Mouse (Mus musculus) spleen, embryonic (tissue): ENCODE measurements around the gene Zap70.
"Not testable (repeated sequence)": the region's sequence is repeated elsewhere in the genome, so short reads cannot be mapped to it uniquely, and the experiment has no call there.

Source experiments
- CTCF ChIA-PET: fragments of 350-600 bp; sonication (Branson Sonifier 250); formaldehyde crosslinking; loops from one replicate; lab custom pipeline; 2022; lab: Charles Lee

Zap70 gene

GRCm38 (mm10) chr1:36772198-36772934 lies 10.8 kb downstream of the Zap70 start:
- CTCF ChIA-PET, result no interaction called here

- CTCF ChIA-PET, result no interaction called here
These were observed 19.2 kb downstream of the Zap70 start for GRCm38 (mm10) chr1:36780793-36781192.

GRCm38 (mm10) chr1:36782476-36782875 lies 20.9 kb downstream of the Zap70 start:
- CTCF ChIA-PET, result no interaction called here

- CTCF ChIA-PET, result interaction anchor here (0.7 to 1.2 kb wide), 2 partner anchors 16 to 466 kb away, joined by 5 to 6 read pairs; no protein-coding TSS in a partner anchor
These were observed 23.0 kb downstream of the Zap70 start for GRCm38 (mm10) chr1:36784365-36785134.

GRCm38 (mm10) chr1:36785238-36785641 lies 23.6 kb downstream of the Zap70 start:
- CTCF ChIA-PET, result interaction anchor here (0.5 to 1.2 kb wide), 2 partner anchors 465 to 1663 kb away, joined by 5 read pairs; no protein-coding TSS in a partner anchor

GRCm38 (mm10) chr1:36786377-36786776 lies 24.8 kb downstream of the Zap70 start:
- CTCF ChIA-PET, result no interaction called here

- CTCF ChIA-PET, result no interaction called here
These were observed 27.8 kb downstream of the Zap70 start for GRCm38 (mm10) chr1:36789416-36789815.

- CTCF ChIA-PET, result interaction anchor here (0.7 to 1.5 kb wide), 2 partner anchors 431 to 455 kb away, joined by 3 to 4 read pairs; no protein-coding TSS in a partner anchor
These were observed 35.1 kb downstream of the Zap70 start for GRCm38 (mm10) chr1:36796711-36797110.

- CTCF ChIA-PET, result interaction anchor here (0.6 to 1.5 kb wide), 2 partner anchors 71 to 454 kb away, joined by 3 to 4 read pairs; no protein-coding TSS in a partner anchor
These were observed 35.9 kb downstream of the Zap70 start for GRCm38 (mm10) chr1:36797481-36797880.

- CTCF ChIA-PET, result interaction anchor here (0.6 to 0.9 kb wide), 4 partner anchors 14 to 102 kb away, joined by 3 to 11 read pairs (median 6); no protein-coding TSS in a partner anchor
These were observed 38.9 kb downstream of the Zap70 start for GRCm38 (mm10) chr1:36800379-36801011.

- CTCF ChIA-PET, result interaction anchor here (0.6 kb wide), 1 partner anchor 13 kb away, joined by 4 read pairs; no protein-coding TSS in a partner anchor
These were observed 42.7 kb downstream of the Zap70 start for GRCm38 (mm10) chr1:36804259-36804658.

GRCm38 (mm10) chr1:36804833-36805232 lies 43.2 kb downstream of the Zap70 start:
- CTCF ChIA-PET, result interaction anchor here (0.6 kb wide), 1 partner anchor 15 kb away, joined by 6 read pairs; no protein-coding TSS in a partner anchor

GRCm38 (mm10) chr1:36806181-36806905 lies 44.7 kb downstream of the Zap70 start:
- CTCF ChIA-PET, result no interaction called here

GRCm38 (mm10) chr1:36807086-36807485 lies 45.5 kb downstream of the Zap70 start:
- CTCF ChIA-PET, result no interaction called here

- CTCF ChIA-PET, result no interaction called here
These were observed 46.4 kb downstream of the Zap70 start for GRCm38 (mm10) chr1:36807782-36808565.

- CTCF ChIA-PET, result no interaction called here
These were observed 50.2 kb downstream of the Zap70 start for GRCm38 (mm10) chr1:36811806-36812205.

GRCm38 (mm10) chr1:36813415-36813814 lies 51.8 kb downstream of the Zap70 start:
- CTCF ChIA-PET, result no interaction called here

GRCm38 (mm10) chr1:36814271-36814903 lies 52.8 kb downstream of the Zap70 start:
- CTCF ChIA-PET, result interaction anchor here (0.6 kb wide), 1 partner anchor 14 kb away, joined by 11 read pairs; no protein-coding TSS in a partner anchor

GRCm38 (mm10) chr1:36815166-36815565 lies 53.6 kb downstream of the Zap70 start:
- CTCF ChIA-PET, result no interaction called here

- CTCF ChIA-PET, result not testable (repeated sequence)
These were observed 60.3 kb downstream of the Zap70 start for GRCm38 (mm10) chr1:36821918-36822317.
